8 mouse cellular contexts compared by ENCODE assay signal in the genomic region with DNA sequence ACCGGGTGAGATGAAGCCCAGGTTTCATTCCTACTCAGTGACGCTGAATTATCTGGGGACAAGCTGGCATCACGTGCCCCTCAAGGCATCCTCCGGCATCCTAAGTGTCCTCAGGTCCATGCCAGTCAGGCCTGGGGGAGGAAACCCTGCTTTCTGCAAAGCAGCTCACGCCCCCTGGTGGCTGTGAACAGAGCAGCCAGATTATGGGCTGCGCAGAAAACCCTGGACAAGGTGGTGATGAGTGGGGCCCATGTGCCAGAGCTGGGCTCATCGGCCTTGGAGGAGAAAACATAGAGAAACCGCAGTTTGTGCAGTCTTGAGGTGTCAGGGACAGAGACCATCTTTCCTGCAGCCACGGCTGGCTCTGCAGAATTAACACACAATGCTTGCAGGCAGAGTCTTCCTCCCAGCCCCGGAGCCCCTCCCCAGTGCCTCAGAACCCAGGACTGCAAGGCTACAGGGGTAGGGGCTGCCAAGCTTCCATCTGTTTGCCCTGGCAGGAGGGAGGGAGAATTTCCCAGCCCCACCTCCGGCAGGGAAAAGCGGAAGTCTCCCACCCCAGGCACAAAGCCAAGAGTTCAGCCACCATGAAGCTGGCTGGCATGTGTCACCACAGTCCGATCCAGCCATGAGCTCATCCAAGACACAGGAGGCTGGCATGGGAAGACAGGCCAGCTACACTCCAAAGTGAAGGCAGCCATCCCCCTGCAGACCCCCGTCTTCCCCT.
DNase-seq lines count a peak whose midpoint lies in the region; ATAC-seq and TF ChIP-seq lines count a peak whose summit lies in the region.

No protein-coding gene starts in this region.

- H3K4me2 ChIP-seq in hindbrain, embryonic 15.5 days = peak overlapping the region; percentile 29; the same call in 1 of the 2 replicates
- no peak overlapping the region for H3K4me2 ChIP-seq in midbrain, embryonic 14.5 days (ENCODE audit: low read length)

- H3K27ac ChIP-seq in spleen, adult 2 months (ENCODE audit: insufficient read depth, low read length) = no peak overlapping the region
- no peak overlapping the region for H3K27ac ChIP-seq in gastrocnemius, adult 2 months
- peak overlapping the region; percentile 82 for H3K27ac ChIP-seq in hindbrain, embryonic 15.5 days (replicated peaks)
- 0 out of 2 replicates have a peak overlapping the region, but pooled peaks have one; percentile 37 for H3K27ac ChIP-seq in midbrain, embryonic 14.5 days (replicated peaks; ENCODE audit: low read depth, low read length)

- intact Hi-C loops in gastrocnemius, adult 2 months (cut with DNase I) = loop anchor here (1.0 to 10.0 kb wide), 2 partner anchors 191 to 260 kb away; no protein-coding TSS in a partner anchor
- intact Hi-C loops in left cerebral cortex, postnatal 25 days (cut with DNase I) = loop anchor here (1.0 kb wide), 1 partner anchor 191 kb away; no protein-coding TSS in a partner anchor

- no peaks in the 10 kb centered on the region for H3K36me3 ChIP-seq in spleen, adult 2 months (ENCODE audit: control insufficient read depth, insufficient read depth, low read length)
- peaks cover 21% of the 10 kb centered on the region for H3K36me3 ChIP-seq in hindbrain, embryonic 15.5 days
- peaks cover 29% of the 10 kb centered on the region for H3K36me3 ChIP-seq in midbrain, embryonic 14.5 days (ENCODE audit: control insufficient read depth, insufficient read depth, low read length)

- peak; percentile 89 for ATAC-seq in hindbrain, embryonic 15.5 days (ENCODE audit: low FRiP score, low read depth)
- ATAC-seq in midbrain, embryonic 14.5 days (ENCODE audit: low FRiP score, low TSS enrichment) = peak; percentile 57

- H3K9me3 ChIP-seq in hindbrain, embryonic 15.5 days = no peaks in the 10 kb centered on the region
- H3K9me3 ChIP-seq in midbrain, embryonic 14.5 days (ENCODE audit: control insufficient read depth, low read length) = no peaks in the 10 kb centered on the region

- WGBS in spleen, adult 2 months = 40% methylated on average over 14 of the region's 14 CpGs
- WGBS in hindbrain, embryonic 15.5 days = 34% methylated on average over 14 of the region's 14 CpGs
- WGBS in midbrain, embryonic 14.5 days = 42% methylated on average over 14 of the region's 14 CpGs

- no peak overlapping the region for H3K9ac ChIP-seq in hindbrain, embryonic 15.5 days
- H3K9ac ChIP-seq in midbrain, embryonic 14.5 days (replicated peaks; ENCODE audit: low read length) = no peak overlapping the region

- peaks cover 3% of the 10 kb centered on the region for H3K27me3 ChIP-seq in spleen, adult 2 months (ENCODE audit: control insufficient read depth, insufficient read depth, low read length)
- peaks cover 26% of the 10 kb centered on the region for H3K27me3 ChIP-seq in hindbrain, embryonic 15.5 days
- H3K27me3 ChIP-seq in midbrain, embryonic 14.5 days (ENCODE audit: control insufficient read depth, insufficient read depth, low read length) = peaks cover 26% of the 10 kb centered on the region

- DNase-seq in spleen, adult 2 months (ENCODE audit: low read depth in 1 of 2, low spot score in 2 of 2) = peak; percentile 3 to 24
- DNase-seq in spleen, postnatal 36 days (ENCODE audit: low spot score in 2 of 2) = no peak
- peak; percentile 71 to 96 for DNase-seq in cerebellum, postnatal 4 days (ENCODE audit: low spot score in 2 of 2)
- peak; percentile 74 for DNase-seq in gastrocnemius, adult 2 months
- peak; percentile 79 to 85 for DNase-seq in left cerebral cortex, postnatal 25 days (ENCODE audit: low spot score in 2 of 2)
- peak; percentile 83 for DNase-seq in midbrain, embryonic 14.5 days
- DNase-seq in telencephalon, adult 2 months (ENCODE audit: low read depth, low spot score) = peak; percentile 56

- TF ChIP-seq CTCF in spleen, adult 2 months (IDR thresholded peaks at IDR 0.05; ENCODE audit: extremely low read depth, insufficient read depth, insufficient read length, insufficient replicate concordance) = peak; percentile 55; the same call in 1 of the 2 replicates
- TF ChIP-seq CTCF in gastrocnemius, adult 2 months (IDR thresholded peaks at IDR 0.05) = peak; percentile 84

- TF ChIP-seq POLR2A in spleen, adult 2 months (IDR thresholded peaks at IDR 0.05; ENCODE audit: low read depth, low read length) = no peak

- H3K4me3 ChIP-seq in spleen, adult 2 months (ENCODE audit: extremely low read depth, insufficient read depth, insufficient read length) = no peak overlapping the region
- H3K4me3 ChIP-seq in gastrocnemius, adult 2 months = no peak overlapping the region
- H3K4me3 ChIP-seq in hindbrain, embryonic 15.5 days = no peak overlapping the region
- no peak overlapping the region for H3K4me3 ChIP-seq in midbrain, embryonic 14.5 days (replicated peaks; ENCODE audit: low read depth, low read length)

- no peaks in the 10 kb centered on the region for H3K4me1 ChIP-seq in spleen, adult 2 months (ENCODE audit: control insufficient read depth, insufficient read depth, insufficient read length)
- H3K4me1 ChIP-seq in hindbrain, embryonic 15.5 days (replicated peaks) = peaks cover 22% of the 10 kb centered on the region
- no peaks in the 10 kb centered on the region for H3K4me1 ChIP-seq in midbrain, embryonic 14.5 days (ENCODE audit: control insufficient read depth, insufficient read depth, low read length)

Comparison
In these comparisons a context has a peak if more than half of its experiments do, and no peak if none do; other contexts are left out.
1. DNase-seq: peak in spleen, adult 2 months (2 of 2), cerebellum, postnatal 4 days (2 of 2), gastrocnemius, adult 2 months (single experiment), left cerebral cortex, postnatal 25 days (2 of 2), midbrain, embryonic 14.5 days (single experiment) and telencephalon, adult 2 months (single experiment); none in spleen, postnatal 36 days (0 of 2).
2. H3K27ac ChIP-seq: peak in hindbrain, embryonic 15.5 days (single experiment) and midbrain, embryonic 14.5 days (single experiment); none in spleen, adult 2 months (single experiment) and gastrocnemius, adult 2 months (single experiment).